In genomic region chr15:85337979-85338378, GRCm38 (mm10) we compare ENCODE assay signal across 12 mouse cellular contexts. TPM values are rescaled to one million over a fixed set of nuclear protein-coding genes. Genes with fewer than 3 reads are reported as not detected.
DNase-seq lines count a peak whose midpoint lies in the region; ATAC-seq and TF ChIP-seq lines count a peak whose summit lies in the region.
"Had no signal": no experiment of that assay in that cellular context is flagged by ENCODE, and none has a peak within 500 bp of the region (broad histone marks: within the 10 kb centered on the region; RNA-seq: fewer than 3 reads in every experiment).

No protein-coding gene starts in this region.

- WGBS in forebrain, embryonic 13.5 days: 90% methylated on average over 5 of the region's 5 CpGs
- 95% methylated on average over 5 of the region's 5 CpGs for WGBS in forebrain, embryonic 11.5 days
- 78% methylated on average over 5 of the region's 5 CpGs for WGBS in liver, embryonic 13.5 days (ENCODE audit: insufficient replicate concordance)
- 80% methylated on average over 5 of the region's 5 CpGs for WGBS in liver, embryonic 12.5 days (ENCODE audit: insufficient replicate concordance)
- WGBS in hindbrain, embryonic 15.5 days: 91% methylated on average over 5 of the region's 5 CpGs

- 0 out of 2 replicates have a peak overlapping the region, but pooled peaks have one; percentile 98 for H3K4me3 ChIP-seq in forebrain, embryonic 13.5 days
- H3K4me3 ChIP-seq in forebrain, embryonic 11.5 days (ENCODE audit: low read depth, low read length): no peak overlapping the region
- H3K4me3 ChIP-seq in liver, embryonic 13.5 days (replicated peaks): no peak overlapping the region
- H3K4me3 ChIP-seq in liver, embryonic 12.5 days: no peak overlapping the region
- H3K4me3 ChIP-seq in ES-E14 (ENCODE audit: insufficient read depth in 1 of 2, low read depth in 1 of 2, low read length in 2 of 2, poor library complexity in 1 of 2, severe bottlenecking in 1 of 2): no peak overlapping the region
- H3K4me3 ChIP-seq in hindbrain, embryonic 15.5 days: no peak overlapping the region

- H3K27me3 ChIP-seq in forebrain, embryonic 13.5 days: no peaks in the 10 kb centered on the region
- H3K27me3 ChIP-seq in forebrain, embryonic 11.5 days (ENCODE audit: control insufficient read depth, insufficient read depth, low read length): no peaks in the 10 kb centered on the region
- H3K27me3 ChIP-seq in liver, embryonic 13.5 days: no peaks in the 10 kb centered on the region
- H3K27me3 ChIP-seq in liver, embryonic 12.5 days (replicated peaks): no peaks in the 10 kb centered on the region
- H3K27me3 ChIP-seq in hindbrain, embryonic 15.5 days: no peaks in the 10 kb centered on the region

- peaks cover 31% of the 10 kb centered on the region for H3K4me1 ChIP-seq in forebrain, embryonic 13.5 days
- peaks cover 2% of the 10 kb centered on the region; the same call in 1 of the 2 replicates for H3K4me1 ChIP-seq in forebrain, embryonic 11.5 days (replicated peaks; ENCODE audit: control insufficient read depth, insufficient read depth, low read length)
- H3K4me1 ChIP-seq in liver, embryonic 13.5 days (replicated peaks): peaks cover 50% of the 10 kb centered on the region
- H3K4me1 ChIP-seq in liver, embryonic 12.5 days: peaks cover 52% of the 10 kb centered on the region
- H3K4me1 ChIP-seq in ES-E14 (ENCODE audit: control insufficient read depth in 2 of 2, insufficient read depth in 2 of 2, low read length in 2 of 2, poor library complexity in 1 of 2): peaks cover 3 to 20% of the 10 kb centered on the region in 2 experiments; a peak in 2 of 4 replicates
- H3K4me1 ChIP-seq in hindbrain, embryonic 15.5 days (replicated peaks): peaks cover 31% of the 10 kb centered on the region

- 0 out of 2 replicates have a peak, but pooled peaks cover 2% of the 10 kb centered on the region for H3K36me3 ChIP-seq in forebrain, embryonic 13.5 days (ENCODE audit: poor library complexity, severe bottlenecking)
- no peaks in the 10 kb centered on the region for H3K36me3 ChIP-seq in forebrain, embryonic 11.5 days (ENCODE audit: control insufficient read depth, insufficient read depth, low read length)
- H3K36me3 ChIP-seq in liver, embryonic 13.5 days: no peaks in the 10 kb centered on the region
- H3K36me3 ChIP-seq in liver, embryonic 12.5 days: no peaks in the 10 kb centered on the region
- H3K36me3 ChIP-seq in ES-E14 (ENCODE audit: control insufficient read depth, insufficient read depth, low read length, poor library complexity, severe bottlenecking): no peaks in the 10 kb centered on the region
- H3K36me3 ChIP-seq in hindbrain, embryonic 15.5 days: no peaks in the 10 kb centered on the region

- no peak for ATAC-seq in forebrain, embryonic 13.5 days
- no peak for ATAC-seq in forebrain, embryonic 11.5 days (replicated peaks; ENCODE audit: low FRiP score)
- ATAC-seq in liver, embryonic 13.5 days (ENCODE audit: low read depth): no peak
- no peak for ATAC-seq in liver, embryonic 12.5 days
- ATAC-seq in hindbrain, embryonic 15.5 days (ENCODE audit: low FRiP score, low read depth): no peak
- ATAC-seq: inflammation-experienced regulatory T-cells, adult 6 months had no signal

- no peak overlapping the region for H3K9ac ChIP-seq in forebrain, embryonic 13.5 days
- H3K9ac ChIP-seq in forebrain, embryonic 11.5 days (ENCODE audit: low read length): no peak overlapping the region
- no peak overlapping the region for H3K9ac ChIP-seq in liver, embryonic 13.5 days
- H3K9ac ChIP-seq in liver, embryonic 12.5 days: no peak overlapping the region
- H3K9ac ChIP-seq in ES-E14 (ENCODE audit: insufficient read depth, low read depth, low read length, poor library complexity, severe bottlenecking): no peak overlapping the region
- no peak overlapping the region for H3K9ac ChIP-seq in hindbrain, embryonic 15.5 days

- H3K9me3 ChIP-seq in forebrain, embryonic 13.5 days (replicated peaks): no peaks in the 10 kb centered on the region
- no peaks in the 10 kb centered on the region for H3K9me3 ChIP-seq in forebrain, embryonic 11.5 days (ENCODE audit: control insufficient read depth, low read length)
- no peaks in the 10 kb centered on the region for H3K9me3 ChIP-seq in liver, embryonic 13.5 days (replicated peaks)
- no peaks in the 10 kb centered on the region for H3K9me3 ChIP-seq in liver, embryonic 12.5 days (replicated peaks)
- H3K9me3 ChIP-seq in ES-E14 (ENCODE audit: control insufficient read depth, insufficient read depth, low read depth, low read length): no peaks in the 10 kb centered on the region
- H3K9me3 ChIP-seq in hindbrain, embryonic 15.5 days: no peaks in the 10 kb centered on the region

- peak overlapping the region; percentile 85 for H3K4me2 ChIP-seq in forebrain, embryonic 13.5 days
- no peak overlapping the region for H3K4me2 ChIP-seq in forebrain, embryonic 11.5 days (ENCODE audit: low read depth, low read length, severe bottlenecking)
- H3K4me2 ChIP-seq in liver, embryonic 13.5 days: 0 out of 2 replicates have a peak overlapping the region, but pooled peaks have one; percentile 73
- H3K4me2 ChIP-seq in liver, embryonic 12.5 days: no peak overlapping the region
- H3K4me2 ChIP-seq in hindbrain, embryonic 15.5 days: peak overlapping the region; percentile 67

- DNase-seq in forebrain, embryonic 11.5 days (ENCODE audit: low spot score): no peak
- no peak for DNase-seq in liver, embryonic 13.5 days
- no peak for DNase-seq in ES-E14 (ENCODE audit: low read depth, low spot score)
- no peak for DNase-seq in heart, postnatal 10 days
- no peak for DNase-seq in thymus, postnatal 10 days (ENCODE audit: low spot score in 2 of 2)
- DNase-seq: kidney, postnatal 14 days; lung, postnatal 10 days had no signal

- H3K27ac ChIP-seq in forebrain, embryonic 13.5 days: no peak overlapping the region
- H3K27ac ChIP-seq in forebrain, embryonic 11.5 days (ENCODE audit: low read depth, low read length): no peak overlapping the region
- no peak overlapping the region for H3K27ac ChIP-seq in liver, embryonic 13.5 days
- no peak overlapping the region for H3K27ac ChIP-seq in liver, embryonic 12.5 days
- no peak overlapping the region; the same call in 1 of the 2 replicates for H3K27ac ChIP-seq in ES-E14 (ENCODE audit: insufficient read depth, low read depth, low read length, poor library complexity, severe bottlenecking)
- H3K27ac ChIP-seq in hindbrain, embryonic 15.5 days (replicated peaks): no peak overlapping the region
- H3K27ac ChIP-seq: stomach, postnatal 0 days had no signal

- in situ Hi-C loops in ES-E14 (cut with MboI; ENCODE audit: low sequenced_read_pairs in 2 of 2, unreplicated experiment in 2 of 2): no loop called here

- intact Hi-C loops in heart, postnatal 10 days (cut with DNase I): no loop called here

TF ChIP-seq in ES-E14, 5 proteins besides CTCF, POLR2A, EP300 and RAD21:
- TF ChIP-seq ZNF384 (IDR thresholded peaks at IDR 0.05; ENCODE audit: low read depth, low read length) (peak; percentile 54; the same call in 1 of the 2 replicates), ZC3H11A (IDR thresholded peaks at IDR 0.05; ENCODE audit: borderline replicate concordance, low read depth, low read length) (no peak), CHD2 (IDR thresholded peaks at IDR 0.05; ENCODE audit: low read depth, low read length) (no peak), MAFK (IDR thresholded peaks at IDR 0.05; ENCODE audit: insufficient read depth, low read depth, low read length) (no peak)

RNA-seq across cellular contexts. Expression of gene Atxn10, which starts 1.9 kb away (rescaled TPM):
- polyA plus RNA-seq in forebrain, embryonic 13.5 days (2015; fragmentation: Nextera tagmentation; extraction: Ambion mirVana): 465 and 486 TPM in 2 replicates
- polyA plus RNA-seq in forebrain, embryonic 11.5 days (2014; fragmentation: Nextera tagmentation; extraction: Ambion mirVana): 406 and 408 TPM in 2 replicates
- 92.8 and 98.2 TPM in 2 replicates for polyA plus RNA-seq in liver, embryonic 13.5 days (2015; fragmentation: Nextera tagmentation; extraction: Ambion mirVana)
- polyA plus RNA-seq in liver, embryonic 12.5 days (2016; fragmentation: Nextera tagmentation; extraction: Ambion mirVana): 110 and 114 TPM in 2 replicates
- total RNA-seq in ES-E14 (2012; rRNA removed): 108 and 195 TPM in 2 replicates
- polyA plus RNA-seq in hindbrain, embryonic 15.5 days (2015; fragmentation: Nextera tagmentation; extraction: Ambion mirVana): 501 and 511 TPM in 2 replicates
- total RNA-seq in heart, postnatal 10 days (2021): 100 to 1,000 TPM; 104 to 114 TPM

Comparison
In these comparisons a context has a peak if more than half of its experiments do, and no peak if none do; other contexts are left out.
1. H3K4me2 ChIP-seq: peak in forebrain, embryonic 13.5 days (single experiment), liver, embryonic 13.5 days (single experiment) and hindbrain, embryonic 15.5 days (single experiment); none in forebrain, embryonic 11.5 days (single experiment) and liver, embryonic 12.5 days (single experiment).